Mouse (Mus musculus): ENCODE measurements at regions not wholly inside any gene's neighbourhood (a gene's known extent, or its start where the extent isn't known, plus 50 kb on each side); places are given as distances from the start of the nearest gene placed in this dataset.
A peak's percentile ranks its signal among the peaks of the same experiment; 100 is the strongest.

DNA sequence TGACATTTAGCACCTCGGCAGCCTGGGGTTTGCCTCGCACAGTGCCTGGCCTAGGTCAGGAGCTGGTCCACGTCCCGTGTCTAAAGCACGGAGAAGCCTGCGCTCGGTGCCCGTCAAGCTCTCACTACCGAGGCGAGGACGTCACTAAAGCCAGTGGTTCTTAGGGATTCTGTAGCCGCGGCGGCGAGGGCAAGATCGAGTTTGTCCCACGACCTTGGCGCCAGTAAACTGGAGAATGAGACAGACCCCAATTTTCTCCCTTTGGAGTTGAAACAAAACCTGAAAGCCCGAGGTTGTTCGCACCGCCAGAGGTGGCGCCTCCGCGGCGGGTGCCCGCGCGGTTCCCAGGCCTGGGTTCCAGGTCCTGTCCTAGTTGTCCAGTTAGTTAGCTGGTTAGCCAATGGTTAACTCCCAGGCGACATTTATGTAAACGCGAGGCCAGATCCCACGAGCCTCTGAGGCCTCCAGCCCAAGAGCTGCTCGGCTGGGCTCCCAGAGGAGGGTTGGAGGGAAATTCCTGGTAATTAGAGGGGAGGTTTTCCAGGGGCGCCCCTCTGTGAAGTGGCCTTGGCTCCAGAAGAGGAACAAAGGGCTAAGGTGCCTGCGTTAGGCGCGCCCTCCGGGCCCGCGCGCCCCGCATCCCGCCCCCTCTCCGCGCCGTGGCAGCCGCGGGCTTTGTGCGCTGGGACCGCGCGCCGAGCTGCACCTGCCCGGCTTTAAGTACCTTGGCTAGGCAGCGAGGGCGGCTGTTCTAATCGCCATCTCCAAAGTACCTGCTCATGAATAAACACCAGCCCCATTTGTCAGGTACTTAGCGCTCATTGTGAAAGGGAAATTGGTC is 74.0 kb downstream of the Rhcg start:
- peak overlapping the region; percentile 53 for H3K4me2 ChIP-seq
- peak overlapping the region; percentile 97 for H3K27ac ChIP-seq
- peak; percentile 60 for ATAC-seq (ENCODE audit: low FRiP score)
- H3K27me3 ChIP-seq, result peaks cover 52% of the 10 kb centered on the region
- H3K4me1 ChIP-seq, result peaks cover 77% of the 10 kb centered on the region
- WGBS, result under 1% methylated on average over 58 of the region's 58 CpGs
- peak overlapping the region; percentile 26 for H3K4me3 ChIP-seq (replicated peaks)
- no peaks in the 10 kb centered on the region for H3K36me3 ChIP-seq (replicated peaks)
- H3K9me3 ChIP-seq, result no peaks in the 10 kb centered on the region
- H3K9ac ChIP-seq, result peak overlapping the region; percentile 53

GRCm38 (mm10) chr7:79542379-79543015 is 75.0 kb downstream of the Rhcg start:
- Histone ChIP-seq H3K9me3 (no peaks in the 10 kb centered on the region), H3K4me3 (replicated peaks) (peak overlapping the region; percentile 6; the same call in 1 of the 2 replicates), H3K27ac (peak overlapping the region; percentile 97), H3K27me3 (peaks cover 60% of the 10 kb centered on the region), H3K4me2 (peak overlapping the region; percentile 53), H3K36me3 (replicated peaks) (no peaks in the 10 kb centered on the region), H3K4me1 (peaks cover 77% of the 10 kb centered on the region), H3K9ac (peak overlapping the region; percentile 53)
- no peak for ATAC-seq (ENCODE audit: low FRiP score)
- WGBS, result 5% methylated on average over 23 of the region's 23 CpGs

- peaks cover 53% of the 10 kb centered on the region for H3K27me3 ChIP-seq
- H3K4me3 ChIP-seq (replicated peaks), result no peak overlapping the region
- H3K9me3 ChIP-seq, result no peaks in the 10 kb centered on the region
- no peak for ATAC-seq (ENCODE audit: low FRiP score)
- no peak overlapping the region for H3K9ac ChIP-seq
- H3K36me3 ChIP-seq (replicated peaks), result no peaks in the 10 kb centered on the region
- WGBS, result 41% methylated on average over 2 of the region's 2 CpGs
- 0 out of 2 replicates have a peak overlapping the region, but pooled peaks have one; percentile 2 for H3K4me2 ChIP-seq
- H3K27ac ChIP-seq, result no peak overlapping the region
- peaks cover 78% of the 10 kb centered on the region for H3K4me1 ChIP-seq
Observed at GRCm38 (mm10) chr7:79540246-79540645, 74.1 kb upstream of the Polg start.

- peak overlapping the region; percentile 59; the same call in 1 of the 2 replicates for H3K27ac ChIP-seq
- peaks cover 78% of the 10 kb centered on the region for H3K4me1 ChIP-seq
- 7% methylated on average over 3 of the region's 3 CpGs for WGBS
- H3K9me3 ChIP-seq, result no peaks in the 10 kb centered on the region
- H3K4me3 ChIP-seq (replicated peaks), result no peak overlapping the region
- peak overlapping the region; percentile 25; the same call in 1 of the 2 replicates for H3K9ac ChIP-seq
- H3K36me3 ChIP-seq (replicated peaks), result no peaks in the 10 kb centered on the region
- ATAC-seq (ENCODE audit: low FRiP score), result no peak
- H3K4me2 ChIP-seq, result peak overlapping the region; percentile 17; the same call in 1 of the 2 replicates
- peaks cover 50% of the 10 kb centered on the region for H3K27me3 ChIP-seq
Observed at GRCm38 (mm10) chr7:79539426-79539825, 73.3 kb upstream of the Polg start.

GRCm38 (mm10) chr7:79536157-79536641 is 70.0 kb upstream of the Polg start:
- Histone ChIP-seq H3K27me3 (peaks cover 48% of the 10 kb centered on the region), H3K4me3 (replicated peaks) (peak overlapping the region; percentile 52), H3K4me2 (peak overlapping the region; percentile 74), H3K36me3 (replicated peaks) (peaks cover 21% of the 10 kb centered on the region), H3K9me3 (no peaks in the 10 kb centered on the region), H3K9ac (peak overlapping the region; percentile 87), H3K27ac (peak overlapping the region; percentile 100), H3K4me1 (peaks cover 83% of the 10 kb centered on the region)
- ATAC-seq (ENCODE audit: low FRiP score), result peak; percentile 79
- 0% methylated on average over 27 of the region's 27 CpGs for WGBS

GRCm38 (mm10) chr7:79535251-79536111 is 69.3 kb upstream of the Polg start:
- ATAC-seq (ENCODE audit: low FRiP score), result peak; percentile 78
- Histone ChIP-seq H3K36me3 (replicated peaks) (peaks cover 28% of the 10 kb centered on the region), H3K9ac (peak overlapping the region; percentile 87), H3K4me1 (peaks cover 91% of the 10 kb centered on the region), H3K9me3 (no peaks in the 10 kb centered on the region), H3K4me3 (replicated peaks) (peak overlapping the region; percentile 52), H3K27ac (peak overlapping the region; percentile 100), H3K27me3 (peaks cover 42% of the 10 kb centered on the region), H3K4me2 (peak overlapping the region; percentile 74)
- WGBS, result under 1% methylated on average over 65 of the region's 66 CpGs

- no peaks in the 10 kb centered on the region for H3K9me3 ChIP-seq
- peak overlapping the region; percentile 87 for H3K9ac ChIP-seq
- peak; percentile 42 for ATAC-seq (ENCODE audit: low FRiP score)
- peaks cover 37% of the 10 kb centered on the region for H3K27me3 ChIP-seq
- H3K4me2 ChIP-seq, result peak overlapping the region; percentile 74
- peak overlapping the region; percentile 52 for H3K4me3 ChIP-seq (replicated peaks)
- H3K4me1 ChIP-seq, result peaks cover 92% of the 10 kb centered on the region
- peak overlapping the region; percentile 100 for H3K27ac ChIP-seq
- 2% methylated on average over 7 of the region's 7 CpGs for WGBS
- peaks cover 35% of the 10 kb centered on the region for H3K36me3 ChIP-seq (replicated peaks)
Observed at GRCm38 (mm10) chr7:79534819-79535218, 68.7 kb upstream of the Polg start.

GRCm38 (mm10) chr7:79534381-79534780 is 68.2 kb upstream of the Polg start:
- Histone ChIP-seq H3K27me3 (peaks cover 34% of the 10 kb centered on the region), H3K4me1 (peaks cover 94% of the 10 kb centered on the region), H3K4me2 (peak overlapping the region; percentile 74), H3K36me3 (replicated peaks) (peaks cover 39% of the 10 kb centered on the region), H3K27ac (peak overlapping the region; percentile 100), H3K9me3 (no peaks in the 10 kb centered on the region), H3K4me3 (replicated peaks) (no peak overlapping the region; the same call in 1 of the 2 replicates), H3K9ac (peak overlapping the region; percentile 87)
- no peak for ATAC-seq (ENCODE audit: low FRiP score)
- WGBS, result 8% methylated on average over 5 of the region's 5 CpGs

GRCm38 (mm10) chr7:79532626-79533140 is 66.5 kb upstream of the Polg start:
- Histone ChIP-seq H3K4me1 (peaks cover 91% of the 10 kb centered on the region), H3K27me3 (peaks cover 21% of the 10 kb centered on the region; the same call in 1 of the 2 replicates), H3K36me3 (replicated peaks) (peaks cover 55% of the 10 kb centered on the region)

GRCm38 (mm10) chr7:79531551-79532356 is 65.6 kb upstream of the Polg start:
- H3K27me3 ChIP-seq, result peaks cover 22% of the 10 kb centered on the region; the same call in 1 of the 2 replicates
- no peaks in the 10 kb centered on the region for H3K9me3 ChIP-seq
- H3K9ac ChIP-seq, result peak overlapping the region; percentile 50
- peak overlapping the region; percentile 100 for H3K27ac ChIP-seq
- peak; percentile 25 for ATAC-seq (ENCODE audit: low FRiP score)
- peaks cover 93% of the 10 kb centered on the region for H3K4me1 ChIP-seq
- WGBS, result under 1% methylated on average over 12 of the region's 12 CpGs
- H3K4me2 ChIP-seq, result no peak overlapping the region; the same call in 1 of the 2 replicates
- H3K4me3 ChIP-seq (replicated peaks), result no peak overlapping the region
- H3K36me3 ChIP-seq (replicated peaks), result peaks cover 65% of the 10 kb centered on the region

More at GRCm38 (mm10) chr7:79532626-79533140, 66.5 kb upstream of the Polg start:
- Histone ChIP-seq H3K9ac (peak overlapping the region; percentile 87; the same call in 1 of the 2 replicates), H3K27ac (peak overlapping the region; percentile 100), H3K4me2 (no peak overlapping the region), H3K4me3 (replicated peaks) (no peak overlapping the region), H3K9me3 (no peaks in the 10 kb centered on the region)
- ATAC-seq (ENCODE audit: low FRiP score), result no peak
- WGBS, result 52% methylated on average over 5 of the region's 5 CpGs

DNA sequence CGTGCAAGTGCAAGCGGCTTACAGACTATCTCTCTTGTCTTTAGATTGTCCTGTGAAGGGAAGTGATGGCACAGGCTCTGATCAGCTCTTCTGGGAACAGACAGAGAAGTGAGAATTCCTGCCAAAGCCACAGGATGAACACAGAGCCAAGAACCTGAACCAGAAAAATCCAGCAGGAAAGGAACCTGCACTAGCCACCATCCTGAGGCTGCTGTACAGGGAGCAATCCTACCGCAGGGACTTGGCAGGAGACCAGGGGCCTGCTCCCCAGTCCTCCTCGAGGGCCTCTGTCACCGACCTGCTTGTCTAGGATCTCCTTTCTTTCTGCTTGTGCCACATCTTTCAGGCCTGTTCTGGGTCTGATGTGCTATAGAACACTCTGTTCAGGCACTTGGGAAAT is 65.0 kb upstream of the Polg start:
- no peak for ATAC-seq (ENCODE audit: low FRiP score)
- peaks cover 15% of the 10 kb centered on the region; the same call in 1 of the 2 replicates for H3K27me3 ChIP-seq
- peaks cover 66% of the 10 kb centered on the region for H3K36me3 ChIP-seq (replicated peaks)
- H3K9ac ChIP-seq, result peak overlapping the region; percentile 50
- peaks cover 93% of the 10 kb centered on the region for H3K4me1 ChIP-seq
- H3K27ac ChIP-seq, result peak overlapping the region; percentile 100
- no peaks in the 10 kb centered on the region for H3K9me3 ChIP-seq
- WGBS, result 17% methylated on average over 5 of the region's 5 CpGs
- H3K4me2 ChIP-seq, result no peak overlapping the region
- no peak overlapping the region for H3K4me3 ChIP-seq (replicated peaks)
